Mouse (Mus musculus): Measurements from ENCODE around the gene Tmem217. TPM values are rescaled to one million over a fixed set of nuclear protein-coding genes. Genes with fewer than 3 reads are reported as not detected.
"Not testable (repeated sequence)": the region's sequence is repeated elsewhere in the genome, so short reads cannot be mapped to it uniquely, and the experiment has no call there.

Tmem217 gene
- total and polyA plus RNA-seq, 2 experiments from 2014 or later = 0.23 TPM; not detected in 1

GRCm38 (mm10) chr17:29531278-29531677, 20.9 kb downstream of the Tmem217 start:
- WGBS = 68% methylated on average over 9 of the region's 9 CpGs
- no peak; the same call in 1 of the 2 replicates for ATAC-seq (ENCODE audit: insufficient read depth, low read depth)
- no peak for DNase-seq (ENCODE audit: low spot score)
- H3K4me2 ChIP-seq (ENCODE audit: low read depth, low read length) = no peak overlapping the region
- H3K9ac ChIP-seq (replicated peaks; ENCODE audit: low read depth, low read length) = no peak overlapping the region
- H3K36me3 ChIP-seq (replicated peaks; ENCODE audit: control insufficient read depth, insufficient read depth, low read length) = no peaks in the 10 kb centered on the region
- H3K9me3 ChIP-seq (replicated peaks; ENCODE audit: control insufficient read depth, low read length) = 0 out of 2 replicates have a peak, but pooled peaks cover under 1% of the 10 kb centered on the region
- H3K4me1 ChIP-seq (ENCODE audit: control insufficient read depth, insufficient read depth) = no peaks in the 10 kb centered on the region
- H3K27me3 ChIP-seq (ENCODE audit: control insufficient read depth, insufficient read depth, low read length) = no peaks in the 10 kb centered on the region
- no peak for TF ChIP-seq EP300 (IDR thresholded peaks at IDR 0.05; ENCODE audit: low read depth)
- TF ChIP-seq CTCF (IDR thresholded peaks at IDR 0.05; ENCODE audit: low read depth) = no peak
- no peak overlapping the region for H3K27ac ChIP-seq (ENCODE audit: low read depth)
- H3K4me3 ChIP-seq (ENCODE audit: low read depth, low read length) = no peak overlapping the region

- Histone ChIP-seq H3K9me3 (replicated peaks; ENCODE audit: control insufficient read depth, low read length) (0 out of 2 replicates have a peak, but pooled peaks cover 9% of the 10 kb centered on the region), H3K4me1 (ENCODE audit: control insufficient read depth, insufficient read depth) (no peaks in the 10 kb centered on the region), H3K27ac (ENCODE audit: low read depth) (no peak overlapping the region), H3K36me3 (replicated peaks; ENCODE audit: control insufficient read depth, insufficient read depth, low read length) (no peaks in the 10 kb centered on the region), H3K9ac (replicated peaks; ENCODE audit: low read depth, low read length) (no peak overlapping the region), H3K27me3 (ENCODE audit: control insufficient read depth, insufficient read depth, low read length) (no peaks in the 10 kb centered on the region), H3K4me2 (ENCODE audit: low read depth, low read length) (no peak overlapping the region), H3K4me3 (ENCODE audit: low read depth, low read length) (no peak overlapping the region)
- 76% methylated on average over 6 of the region's 6 CpGs for WGBS
- TF ChIP-seq EP300 (IDR thresholded peaks at IDR 0.05; ENCODE audit: low read depth) (no peak), CTCF (IDR thresholded peaks at IDR 0.05; ENCODE audit: low read depth) (no peak)
- DNase-seq (ENCODE audit: low spot score) = no peak
- no peak for ATAC-seq (ENCODE audit: insufficient read depth, low read depth)
Observed at GRCm38 (mm10) chr17:29530508-29530907, 21.7 kb downstream of the Tmem217 start.

- 0 out of 2 replicates have a peak, but pooled peaks cover 9% of the 10 kb centered on the region for H3K9me3 ChIP-seq (replicated peaks; ENCODE audit: control insufficient read depth, low read length)
- no peaks in the 10 kb centered on the region for H3K27me3 ChIP-seq (ENCODE audit: control insufficient read depth, insufficient read depth, low read length)
- no peaks in the 10 kb centered on the region for H3K36me3 ChIP-seq (replicated peaks; ENCODE audit: control insufficient read depth, insufficient read depth, low read length)
- no peak overlapping the region for H3K27ac ChIP-seq (ENCODE audit: low read depth)
- ATAC-seq (ENCODE audit: insufficient read depth, low read depth) (no peak), DNase-seq (ENCODE audit: low spot score) (no peak)
- H3K9ac ChIP-seq (replicated peaks; ENCODE audit: low read depth, low read length) = no peak overlapping the region
- no peak for TF ChIP-seq EP300 (IDR thresholded peaks at IDR 0.05; ENCODE audit: low read depth)
- peak; percentile 50 for TF ChIP-seq CTCF (IDR thresholded peaks at IDR 0.05; ENCODE audit: low read depth)
- H3K4me2 ChIP-seq (ENCODE audit: low read depth, low read length) = no peak overlapping the region
- WGBS = 70% methylated on average over 8 of the region's 8 CpGs
- no peaks in the 10 kb centered on the region for H3K4me1 ChIP-seq (ENCODE audit: control insufficient read depth, insufficient read depth)
- no peak overlapping the region for H3K4me3 ChIP-seq (ENCODE audit: low read depth, low read length)
Observed at GRCm38 (mm10) chr17:29528568-29529187, 23.5 kb downstream of the Tmem217 start.

GRCm38 (mm10) chr17:29525613-29526012, 26.6 kb downstream of the Tmem217 start:
- Histone ChIP-seq H3K27me3 (ENCODE audit: control insufficient read depth, insufficient read depth, low read length) (no peaks in the 10 kb centered on the region), H3K27ac (ENCODE audit: low read depth) (no peak overlapping the region)
- 77% methylated on average over 2 of the region's 2 CpGs for WGBS

GRCm38 (mm10) chr17:29519731-29520130, 32.5 kb downstream of the Tmem217 start:
- no peaks in the 10 kb centered on the region for H3K9me3 ChIP-seq (replicated peaks; ENCODE audit: control insufficient read depth, low read length)
- no peak overlapping the region for H3K4me3 ChIP-seq (ENCODE audit: low read depth, low read length)
- no peaks in the 10 kb centered on the region for H3K4me1 ChIP-seq (ENCODE audit: control insufficient read depth, insufficient read depth)
- H3K27me3 ChIP-seq (ENCODE audit: control insufficient read depth, insufficient read depth, low read length) = no peaks in the 10 kb centered on the region
- no peak for DNase-seq (ENCODE audit: low spot score)
- H3K4me2 ChIP-seq (ENCODE audit: low read depth, low read length) = no peak overlapping the region
- ATAC-seq (ENCODE audit: insufficient read depth, low read depth) = no peak
- no peak overlapping the region for H3K27ac ChIP-seq (ENCODE audit: low read depth)
- no peaks in the 10 kb centered on the region for H3K36me3 ChIP-seq (replicated peaks; ENCODE audit: control insufficient read depth, insufficient read depth, low read length)
- 71% methylated on average over 8 of the region's 8 CpGs for WGBS
- no peak for TF ChIP-seq EP300 (IDR thresholded peaks at IDR 0.05; ENCODE audit: low read depth)
- no peak for TF ChIP-seq CTCF (IDR thresholded peaks at IDR 0.05; ENCODE audit: low read depth)
- no peak overlapping the region for H3K9ac ChIP-seq (replicated peaks; ENCODE audit: low read depth, low read length)

More at GRCm38 (mm10) chr17:29525613-29526012, 26.6 kb downstream of the Tmem217 start:
- TF ChIP-seq CTCF (IDR thresholded peaks at IDR 0.05; ENCODE audit: low read depth) (no peak), EP300 (IDR thresholded peaks at IDR 0.05; ENCODE audit: low read depth) (no peak)
- H3K4me1 ChIP-seq (ENCODE audit: control insufficient read depth, insufficient read depth) = no peaks in the 10 kb centered on the region
- DNase-seq (ENCODE audit: low spot score) = no peak
- H3K36me3 ChIP-seq (replicated peaks; ENCODE audit: control insufficient read depth, insufficient read depth, low read length) = no peaks in the 10 kb centered on the region
- no peak overlapping the region for H3K4me3 ChIP-seq (ENCODE audit: low read depth, low read length)
- H3K9ac ChIP-seq (replicated peaks; ENCODE audit: low read depth, low read length) = no peak overlapping the region
- 0 out of 2 replicates have a peak, but pooled peaks cover 9% of the 10 kb centered on the region for H3K9me3 ChIP-seq (replicated peaks; ENCODE audit: control insufficient read depth, low read length)
- no peak overlapping the region for H3K4me2 ChIP-seq (ENCODE audit: low read depth, low read length)
- no peak for ATAC-seq (ENCODE audit: insufficient read depth, low read depth)

GRCm38 (mm10) chr17:29518665-29519064, 33.5 kb downstream of the Tmem217 start:
- 79% methylated on average over 5 of the region's 5 CpGs for WGBS
- H3K4me2 ChIP-seq (ENCODE audit: low read depth, low read length); H3K36me3 ChIP-seq (replicated peaks; ENCODE audit: control insufficient read depth, insufficient read depth, low read length); H3K4me1 ChIP-seq (ENCODE audit: control insufficient read depth, insufficient read depth); H3K9ac ChIP-seq (replicated peaks; ENCODE audit: low read depth, low read length); DNase-seq (ENCODE audit: low spot score); H3K27me3 ChIP-seq (ENCODE audit: control insufficient read depth, insufficient read depth, low read length); H3K27ac ChIP-seq (ENCODE audit: low read depth); H3K9me3 ChIP-seq (replicated peaks; ENCODE audit: control insufficient read depth, low read length); ATAC-seq (ENCODE audit: insufficient read depth, low read depth); H3K4me3 ChIP-seq (ENCODE audit: low read depth, low read length): not testable (repeated sequence)

All from heart, postnatal 0 days (tissue).